Mouse (Mus musculus) bone marrow, adult 2 months (tissue): ENCODE measurements around the gene Pik3r1.

ENCODE experiments used
- CTCF ChIP-seq: fragments of 200-500 bp; IDR thresholded peaks from 2 replicates; pipeline ENCODE4 v1.5.1; 2011; ENCODE audit warnings: low read length, control low read depth; ENCODE audit not compliant: control insufficient read depth, insufficient read depth
- POLR2A ChIP-seq: fragments of 200-500 bp; IDR thresholded peaks from 2 replicates; pipeline ENCODE4 v1.6.1; 2011; ENCODE audit warnings: low read depth, mild to moderate bottlenecking, control low read depth, low read length, borderline replicate concordance; ENCODE audit not compliant: control insufficient read depth

DNA sequence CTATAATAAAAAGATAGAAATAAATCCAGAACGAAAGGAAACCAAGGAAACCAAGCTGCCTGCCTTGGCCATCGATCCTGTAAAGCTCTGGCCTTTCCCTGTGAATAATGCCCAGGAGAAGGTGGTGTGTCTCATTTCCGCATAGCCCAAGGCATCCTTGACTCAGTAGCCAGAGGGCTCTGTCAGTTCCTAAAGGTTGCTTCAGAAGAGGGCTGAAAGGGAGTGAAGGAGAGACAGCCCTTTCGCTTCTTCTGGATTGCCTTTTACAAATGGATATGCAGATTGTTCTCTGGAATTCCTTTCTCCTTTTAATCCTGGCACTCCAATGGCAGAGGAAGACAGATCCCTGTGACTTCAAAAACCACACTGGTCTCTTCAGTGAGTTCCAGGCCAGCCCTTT, 16.2 kb downstream of the Pik3r1 start:
- TF ChIP-seq CTCF (no peak), POLR2A (no peak)
